Mouse (Mus musculus) gastrocnemius, adult 2 months (tissue): ENCODE measurements around the gene Lin9. TPM values are rescaled to one million over a fixed set of nuclear protein-coding genes. Genes with fewer than 3 reads are reported as not detected.
"Not testable (repeated sequence)": the region's sequence is repeated elsewhere in the genome, so short reads cannot be mapped to it uniquely, and the experiment has no call there.

Experiments
- DNase-seq: peaks from one replicate; pipeline ENCODE4 v3.0.0; 2022
- H3K27ac ChIP-seq: fragments of 200-600 bp; 2 replicates; pipeline ENCODE4 v1.8.1; 2022; ENCODE audit warnings: mild to moderate bottlenecking
- H3K4me3 ChIP-seq: fragments of 200-600 bp; 2 replicates; pipeline ENCODE4 v1.8.1; 2022; ENCODE audit warnings: mild to moderate bottlenecking, moderate library complexity
- CTCF ChIP-seq: fragments of 200-600 bp; IDR thresholded peaks from 2 replicates; pipeline ENCODE4 v1.8.1; 2022; ENCODE audit warnings: antibody characterized with exemption, mild to moderate bottlenecking, moderate library complexity
- intact Hi-C: fragments of 180-260 bp; cut with DNase I; formaldehyde crosslinking; loops from one replicate; pipeline ENCODE4 v1.15.1; 2025
- long read RNA-seq, 2 experiments: library from polyadenylated mRNA; stranded (forward); transcript quantifications; one replicate each; pipeline ENCODE4 v2.0.0; 2021
- total RNA-seq, 2 experiments: library from RNA; stranded (reverse); gene quantifications; 2 replicates each; pipeline ENCODE4 v1.2.3; 2021

The Lin9 gene
- total RNA-seq, result 1 to 10 TPM; 2.5 to 3.1 TPM
- long read RNA-seq, experiment 1, partial matches to known transcripts, result 0 of 5 reads
- long read RNA-seq, experiment 1, other reads (novel, unspliced or antisense), result 3 of 5 reads
- long read RNA-seq, experiment 2, transcript Lin9-203 (15 exons, 3,160 nt), result major isoform, 6 of 8 reads
- long read RNA-seq, experiment 2, partial matches to known transcripts, result 1 of 8 reads
- long read RNA-seq, experiment 2, other reads (novel, unspliced or antisense), result 1 of 8 reads

DNA sequence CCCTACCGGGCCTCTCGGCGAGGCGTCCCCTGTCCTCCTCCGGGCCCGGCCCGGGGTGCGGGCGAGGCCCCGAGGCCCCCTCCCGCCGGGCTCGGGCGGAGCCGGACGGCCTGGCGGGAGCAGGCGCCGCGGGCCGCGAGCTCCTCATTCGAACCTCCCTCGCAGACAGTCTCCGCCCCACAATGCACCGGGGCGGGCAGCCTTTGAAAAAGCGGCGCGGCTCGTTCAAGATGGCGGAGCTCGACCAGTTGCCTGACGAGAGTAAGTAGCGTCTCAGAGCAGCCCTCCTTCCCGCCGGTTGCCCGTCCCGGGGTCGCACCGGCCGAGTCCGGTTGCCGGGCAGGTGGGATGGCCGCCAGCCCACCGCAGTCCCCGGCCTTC, at the start of gene Lin9:
Gene Lin9 (plus strand): TSS at position 14 of the 381 bp plus-strand sequence.
- Histone ChIP-seq H3K27ac (peak within 1 kb of the TSS; percentile 87), H3K4me3 (peak within 1 kb of the TSS; percentile 99)
- intact Hi-C loops, result loop anchor here (2.0 kb wide), 1 partner anchor 72 kb away; the partner anchor contains the start of gene Parp1
- no peak for TF ChIP-seq CTCF
- peak; percentile 93 for DNase-seq

- no peak for DNase-seq
- no peak for TF ChIP-seq CTCF
- Histone ChIP-seq H3K27ac (no peak overlapping the region), H3K4me3 (no peak overlapping the region)
- intact Hi-C loops, result no loop called here
These were observed 40.4 kb upstream of the Lin9 start for GRCm38 (mm10) chr1:180600578-180600977.

DNA sequence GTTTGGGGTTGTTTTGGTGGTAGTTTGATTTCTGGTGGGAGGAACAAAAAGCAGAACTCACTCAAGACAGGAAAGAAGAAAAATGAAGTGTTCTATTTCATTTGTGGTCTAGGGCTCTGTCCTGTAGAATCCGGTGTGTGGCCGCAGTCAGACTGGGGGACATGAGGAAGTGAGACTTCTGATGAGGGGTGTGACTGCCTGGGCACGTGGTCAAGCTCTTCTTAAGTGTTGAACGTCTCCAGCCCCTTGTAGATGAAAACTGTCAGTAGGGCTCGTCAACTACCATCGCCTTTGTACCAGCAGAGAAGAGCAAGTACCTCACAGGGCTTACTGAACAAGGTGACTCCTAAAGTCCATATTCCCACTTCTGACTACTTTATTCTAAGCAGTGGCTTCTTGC, 39.1 kb upstream of the Lin9 start:
- DNase-seq, result no peak
- Histone ChIP-seq H3K4me3 (no peak overlapping the region), H3K27ac (no peak overlapping the region)
- intact Hi-C loops, result no loop called here
- TF ChIP-seq CTCF, result no peak

DNA sequence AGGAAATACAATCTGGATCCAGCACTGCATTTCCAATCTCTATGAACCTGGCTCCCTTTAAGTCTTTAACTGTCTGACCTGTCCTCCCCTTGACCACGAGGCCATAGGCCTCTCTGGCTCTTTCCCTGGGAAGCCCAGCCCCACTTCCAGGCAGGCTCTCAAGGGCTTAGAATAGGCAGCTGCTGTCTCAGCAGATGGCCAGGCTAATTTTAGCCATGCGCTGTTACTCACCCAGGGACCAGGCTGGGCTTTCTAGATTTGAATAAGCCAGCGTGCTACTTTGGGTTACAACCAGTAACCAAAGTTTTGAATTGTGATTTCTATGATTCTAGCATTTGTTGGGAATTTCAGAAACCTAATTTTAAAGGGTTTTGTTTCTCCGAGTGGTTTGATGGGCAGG, 36.4 kb upstream of the Lin9 start:
- peak; percentile 85 for DNase-seq
- intact Hi-C loops, result no loop called here
- Histone ChIP-seq H3K4me3 (no peak overlapping the region), H3K27ac (peak overlapping the region; percentile 88)
- no peak for TF ChIP-seq CTCF

GRCm38 (mm10) chr1:180606106-180606505, 34.8 kb upstream of the Lin9 start:
- H3K27ac ChIP-seq, result peak overlapping the region; percentile 88
- no peak overlapping the region for H3K4me3 ChIP-seq
- no peak for DNase-seq
- intact Hi-C loops, result no loop called here
- TF ChIP-seq CTCF, result no peak

GRCm38 (mm10) chr1:180606796-180607577, 34.0 kb upstream of the Lin9 start:
- H3K27ac ChIP-seq, result peak overlapping the region; percentile 88
- peak; percentile 31 for DNase-seq
- no peak overlapping the region for H3K4me3 ChIP-seq
- intact Hi-C loops, result no loop called here
- TF ChIP-seq CTCF, result no peak

- Histone ChIP-seq H3K4me3 (no peak overlapping the region), H3K27ac (peak overlapping the region; percentile 88)
- intact Hi-C loops, result no loop called here
- no peak for TF ChIP-seq CTCF
- DNase-seq, result no peak
These were observed 33.4 kb upstream of the Lin9 start for GRCm38 (mm10) chr1:180607578-180607879.

DNA sequence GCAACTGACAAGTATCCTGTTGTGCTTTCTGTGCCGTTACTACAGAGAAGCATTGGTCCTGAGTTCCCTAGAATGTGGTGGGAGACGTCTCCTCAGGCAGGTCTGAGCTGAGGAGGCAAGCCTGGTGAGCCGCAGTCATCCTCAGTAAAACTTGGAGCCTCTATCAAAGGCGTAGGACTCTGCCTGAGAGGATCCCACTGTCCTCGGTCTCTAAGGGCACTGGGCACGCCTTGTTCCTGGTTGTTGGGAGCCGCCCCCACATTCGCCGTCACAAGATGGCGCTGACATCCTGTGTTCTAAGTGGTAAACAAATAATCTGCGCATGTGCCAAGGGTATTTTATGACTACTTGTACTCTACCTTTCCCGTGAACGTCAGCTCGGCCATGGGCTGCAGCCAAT, 29.1 kb upstream of the Lin9 start:
- H3K27ac ChIP-seq, DNase-seq, intact Hi-C loops, H3K4me3 ChIP-seq: not testable (repeated sequence)

DNA sequence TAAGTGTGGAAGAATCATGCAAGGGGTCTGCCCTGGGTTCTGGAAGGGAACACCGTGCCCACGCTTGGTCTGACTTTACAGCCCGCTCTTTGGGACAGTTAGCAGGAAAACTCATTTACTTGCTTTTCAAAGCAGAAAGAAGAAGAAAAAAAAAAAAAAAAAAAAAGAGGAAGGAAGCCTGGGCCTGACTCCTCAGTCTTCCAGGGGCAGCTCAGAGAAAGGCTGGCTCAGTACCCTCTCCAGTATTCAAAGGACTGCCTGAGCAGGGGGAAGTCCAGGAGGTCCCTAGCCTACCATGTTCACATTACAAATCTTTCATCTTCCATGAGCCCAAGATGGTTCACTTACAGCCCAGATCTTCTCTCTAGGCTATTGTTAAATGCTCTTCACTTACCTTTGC, 24.2 kb upstream of the Lin9 start:
- DNase-seq, result no peak
- Histone ChIP-seq H3K4me3 (no peak overlapping the region), H3K27ac (no peak overlapping the region)
- intact Hi-C loops, result no loop called here
- no peak for TF ChIP-seq CTCF

- H3K27ac ChIP-seq, result no peak overlapping the region
- no peak overlapping the region for H3K4me3 ChIP-seq
- no peak for TF ChIP-seq CTCF
- no peak for DNase-seq
- intact Hi-C loops, result no loop called here
These were observed 18.6 kb upstream of the Lin9 start for GRCm38 (mm10) chr1:180622389-180622788.

- peak; percentile 48 for TF ChIP-seq CTCF
- no peak for DNase-seq
- intact Hi-C loops, result no loop called here
These were observed 17.0 kb upstream of the Lin9 start for GRCm38 (mm10) chr1:180623911-180624310.

DNA sequence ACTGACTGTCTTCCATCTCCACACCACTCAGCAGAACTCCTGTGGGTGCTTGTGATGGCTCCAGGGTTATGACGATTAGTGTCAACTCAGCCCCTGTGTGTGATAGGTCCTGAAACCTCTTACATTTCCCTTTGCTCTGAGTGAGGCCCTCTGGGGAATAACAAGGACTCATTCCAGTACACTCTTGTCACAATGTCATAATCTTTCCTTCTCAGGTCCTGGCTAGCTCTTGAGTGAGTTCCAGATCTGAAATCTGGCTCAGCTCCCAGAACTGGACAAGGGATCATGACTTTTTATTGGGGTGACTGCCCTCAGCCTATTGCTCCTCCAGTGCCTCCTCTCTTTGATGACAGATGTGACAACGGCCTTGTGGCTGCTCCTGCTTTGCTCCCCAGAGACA, 14.8 kb upstream of the Lin9 start:
- intact Hi-C loops, result no loop called here
- TF ChIP-seq CTCF, result no peak
- Histone ChIP-seq H3K4me3 (no peak overlapping the region), H3K27ac (no peak overlapping the region)
- peak; percentile 46 for DNase-seq

More at GRCm38 (mm10) chr1:180623911-180624310, 17.0 kb upstream of the Lin9 start:
- Histone ChIP-seq H3K27ac (no peak overlapping the region), H3K4me3 (no peak overlapping the region)

DNA sequence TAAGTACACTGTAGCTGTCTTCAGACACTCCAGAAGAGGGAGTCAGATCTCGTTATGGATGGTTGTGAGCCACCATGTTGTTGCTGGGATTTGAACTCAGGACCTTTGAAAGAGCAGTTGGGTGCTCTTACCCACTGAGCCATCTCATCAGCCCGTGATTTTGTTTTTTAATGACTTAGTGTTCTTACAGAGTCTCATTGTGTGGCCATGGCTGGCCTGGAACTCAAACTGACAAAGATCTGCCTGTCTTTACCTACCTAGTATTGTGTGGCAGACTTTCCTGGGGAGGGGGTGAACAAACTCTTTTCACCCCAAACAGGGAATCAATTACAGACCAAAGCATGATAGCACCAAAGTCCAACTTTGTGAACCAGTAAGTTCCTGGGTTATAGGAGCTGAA, 3.2 kb upstream of the Lin9 start:
- intact Hi-C loops, result not testable (repeated sequence)

More for the DNA sequence above, 3.2 kb upstream of the Lin9 start:
- H3K27ac ChIP-seq, DNase-seq, H3K4me3 ChIP-seq: not testable (repeated sequence)
